Mouse (Mus musculus) G1E (cell line): ENCODE data around the gene Tnik.

Source experiments
- CTCF ChIP-seq: IDR thresholded peaks from 2 replicates; pipeline ENCODE4 v1.5.1; 2012; ENCODE audit warnings: low read depth, low read length, inconsistent platforms, mixed read lengths
- GATA1 ChIP-seq: IDR thresholded peaks from 2 replicates; pipeline ENCODE4 v1.6.1; 2012; ENCODE audit warnings: borderline replicate concordance, low read length, inconsistent platforms, mixed read lengths
- GATA2 ChIP-seq: IDR thresholded peaks from 2 replicates; pipeline ENCODE4 v1.6.1; 2012; ENCODE audit warnings: low read depth, low read length, inconsistent platforms, borderline replicate concordance
- POLR2AphosphoS5 ChIP-seq: IDR thresholded peaks from 2 replicates; pipeline ENCODE4 v1.6.1; 2012; ENCODE audit warnings: low read depth, low read length, inconsistent platforms; ENCODE audit not compliant: insufficient replicate concordance
- TAL1 ChIP-seq: conservative IDR thresholded peaks from 2 replicates; pipeline ENCODE4 v1.6.1; 2012; ENCODE audit warnings: low read depth, low read length, inconsistent platforms, mixed read lengths

DNA sequence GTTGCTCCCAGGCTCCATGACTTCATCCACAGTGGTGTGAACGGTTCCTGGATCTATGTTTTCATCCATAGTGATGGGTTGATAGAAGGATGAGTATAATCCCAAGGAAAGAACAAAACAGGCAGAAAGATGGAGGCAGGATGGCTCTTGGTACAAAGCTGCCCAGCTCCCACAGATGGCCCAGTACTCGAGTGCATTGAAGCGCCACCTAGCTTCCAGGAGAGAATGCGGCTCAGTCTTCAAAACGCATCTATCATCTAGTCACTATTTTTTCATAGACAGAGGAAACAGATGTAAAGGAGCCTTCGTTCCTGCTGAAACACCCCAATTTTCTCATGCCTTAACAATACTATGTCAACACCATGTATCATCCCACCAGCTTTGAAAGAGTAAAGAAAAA, 460.5 kb downstream of the Tnik start:
- TF ChIP-seq CTCF (no peak), GATA1 (no peak), TAL1 (no peak), POLR2AphosphoS5 (no peak), GATA2 (no peak)
